Mouse (Mus musculus) testis, postnatal 14 days (tissue): Measurements from ENCODE around the gene Hnrnpd.

Source experiments
- DNase-seq: peaks from one replicate; pipeline ENCODE4 v3.0.0; 2021; ENCODE audit warnings: low spot score

Gene Hnrnpd

DNA sequence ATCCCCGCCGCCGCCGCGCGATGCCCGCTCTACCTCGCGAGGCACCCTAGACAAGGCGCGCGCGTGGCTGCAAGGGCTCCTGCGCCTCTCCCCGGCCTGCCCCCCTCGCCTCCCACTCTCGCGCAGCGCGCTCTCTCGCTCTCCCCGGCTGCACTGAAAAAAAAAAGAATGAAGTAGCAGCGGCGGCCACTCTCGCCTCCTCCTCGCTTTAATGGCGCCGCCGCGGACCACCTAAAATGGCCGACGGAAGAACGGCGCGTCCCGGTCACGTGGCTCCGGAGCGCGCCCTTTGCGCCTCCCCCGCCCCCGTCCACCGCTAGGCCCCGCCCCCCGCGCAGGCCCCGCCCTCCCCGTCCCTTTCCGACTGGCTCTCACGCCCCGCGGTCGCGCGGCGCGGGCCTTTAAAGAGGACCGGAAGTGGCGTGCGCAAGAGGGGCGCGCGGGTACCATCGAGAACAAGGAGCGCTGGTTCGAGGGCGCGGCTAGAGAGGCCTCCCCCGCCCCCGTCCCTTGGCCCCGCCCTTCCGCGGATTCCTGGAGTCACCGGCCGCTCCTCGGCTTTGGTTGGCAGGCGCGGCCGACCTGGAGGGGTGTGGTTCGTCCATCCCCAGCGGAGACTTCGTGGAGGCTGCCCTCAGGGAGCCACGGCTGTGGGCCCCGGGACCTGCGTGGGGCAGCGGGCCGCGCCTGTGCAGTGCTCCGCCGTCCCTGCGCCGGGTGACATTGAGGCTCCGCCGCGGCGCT, at the start of gene Hnrnpd, which contains the start of gene 4930524J08Rik:
Gene Hnrnpd (minus strand): TSS at position 240 of the 744 bp plus-strand sequence.
Gene 4930524J08Rik (plus strand): TSS at position 363 of the 744 bp plus-strand sequence.
- DNase-seq = peak; percentile 97

DNA sequence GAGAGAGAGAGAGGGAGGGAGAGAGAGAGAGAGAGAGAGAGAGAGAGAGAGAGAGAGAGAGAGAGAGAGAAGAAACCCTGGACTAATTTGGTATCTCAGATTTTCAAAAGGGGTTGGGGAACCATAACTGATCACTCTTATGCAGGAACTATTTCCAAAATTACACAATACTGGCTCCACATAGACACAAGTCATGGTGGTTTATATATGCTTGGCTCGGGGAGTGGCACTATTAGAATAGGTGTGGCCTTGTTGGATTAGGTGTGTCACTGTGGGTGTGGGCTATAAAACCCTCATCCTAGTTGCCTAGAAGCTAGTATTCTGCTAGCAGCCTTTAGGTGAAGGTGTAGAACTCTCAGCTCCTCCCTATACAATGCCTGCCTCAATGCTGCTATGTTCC, 46.1 kb upstream of the Hnrnpd start:
- no peak for DNase-seq

DNA sequence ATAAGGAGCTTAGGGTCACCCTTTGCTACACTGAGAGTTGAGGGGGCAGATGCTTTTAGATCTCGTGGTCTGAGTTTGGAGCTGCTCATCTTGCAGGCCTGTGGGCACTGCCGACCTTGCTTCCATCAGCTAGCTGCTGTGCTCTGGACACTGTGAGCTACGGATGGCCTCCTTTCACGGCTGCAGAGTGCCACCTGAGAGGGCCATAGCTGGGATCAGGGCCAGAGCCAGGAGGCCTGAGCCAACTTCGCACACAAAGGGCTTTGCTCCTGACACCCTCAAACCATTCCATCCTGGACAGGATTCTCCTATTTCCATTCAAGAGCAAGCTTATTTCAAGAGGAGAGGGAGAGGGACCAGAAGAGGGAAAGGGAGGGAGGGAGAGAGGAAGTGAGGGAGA, 45.7 kb upstream of the Hnrnpd start:
- no peak for DNase-seq

DNA sequence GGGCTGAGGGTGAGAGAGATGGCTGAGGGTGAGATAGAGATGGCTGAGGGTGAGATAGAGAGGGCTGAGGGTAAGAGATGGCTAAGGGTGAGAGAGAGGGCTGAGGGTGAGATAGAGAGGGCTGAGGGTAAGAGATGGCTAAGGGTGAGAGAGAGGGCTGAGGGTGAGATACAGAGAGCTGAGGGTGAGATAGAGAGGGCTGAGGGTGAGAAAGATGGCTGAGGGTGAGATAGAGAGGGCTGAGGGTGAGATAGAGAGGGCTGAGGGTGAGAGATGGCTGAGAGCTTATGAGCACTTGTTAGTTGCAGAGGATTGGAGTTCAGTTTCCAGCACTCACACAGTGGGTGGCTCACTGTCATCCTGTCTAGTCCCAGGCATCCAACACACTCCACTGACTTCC, 41.4 kb upstream of the Hnrnpd start:
- DNase-seq = no peak

DNA sequence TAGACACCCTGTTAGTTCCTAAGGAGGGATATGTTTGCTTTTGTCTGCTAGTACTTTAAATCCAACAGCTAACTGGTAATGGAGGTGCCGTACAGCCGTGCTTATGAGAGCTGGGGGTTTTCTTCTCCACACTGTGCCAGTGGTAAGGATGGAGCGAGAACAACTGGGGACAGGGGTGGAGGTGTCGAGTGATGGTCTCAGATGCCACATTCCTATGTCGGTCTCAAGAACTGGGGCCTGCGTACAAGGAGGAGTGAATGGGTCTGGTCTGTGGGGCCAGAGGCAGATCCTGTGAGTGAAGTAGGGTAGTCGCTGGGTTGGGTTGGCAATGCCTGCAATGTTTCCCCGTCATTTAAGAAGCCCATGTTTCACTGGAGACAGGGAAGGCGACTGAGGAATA, 33.9 kb upstream of the Hnrnpd start:
- no peak for DNase-seq

- DNase-seq = no peak
Observed at GRCm38 (mm10) chr5:100008485-100008884, 29.7 kb upstream of the Hnrnpd start.

- no peak for DNase-seq
Observed at GRCm38 (mm10) chr5:100007040-100007375, 28.3 kb upstream of the Hnrnpd start.

DNA sequence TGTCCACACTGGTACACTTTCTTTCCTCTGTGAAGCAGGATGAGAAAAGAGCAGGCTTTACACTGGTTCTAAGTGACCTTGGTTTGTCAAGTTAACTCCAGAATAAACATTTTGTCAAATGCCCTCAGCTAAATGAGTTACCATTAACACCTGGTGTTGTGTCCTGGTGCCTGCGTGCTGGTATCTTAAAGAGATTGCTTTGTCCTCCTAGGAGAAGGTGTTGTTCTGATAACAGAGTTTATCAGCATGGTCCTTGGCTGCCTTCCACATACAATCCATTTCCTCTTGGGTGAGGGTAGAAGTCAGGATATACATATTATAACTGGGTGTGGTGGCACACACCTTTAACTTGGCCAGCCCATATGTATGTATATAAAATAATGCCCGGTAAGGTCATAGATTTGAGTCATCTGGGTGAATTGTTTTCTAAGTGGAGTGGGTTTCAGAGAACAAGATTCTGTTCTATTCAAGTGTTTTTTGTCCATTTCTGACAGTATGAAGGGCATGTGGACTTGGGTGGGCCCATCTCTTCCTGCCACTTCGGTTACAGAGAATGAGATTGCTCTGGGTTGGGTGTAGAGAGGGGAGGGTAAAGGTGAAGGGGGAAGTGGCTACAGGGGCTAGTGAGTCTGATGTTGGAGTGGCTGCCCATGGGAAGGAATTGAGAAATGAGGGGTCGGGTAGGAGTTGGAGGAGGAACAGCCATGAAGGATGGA, 27.7 kb upstream of the Hnrnpd start:
- DNase-seq = no peak

GRCm38 (mm10) chr5:100005896-100006295, 27.2 kb upstream of the Hnrnpd start:
- no peak for DNase-seq

- DNase-seq = no peak
Observed at GRCm38 (mm10) chr5:100005431-100005830, 26.7 kb upstream of the Hnrnpd start.

DNA sequence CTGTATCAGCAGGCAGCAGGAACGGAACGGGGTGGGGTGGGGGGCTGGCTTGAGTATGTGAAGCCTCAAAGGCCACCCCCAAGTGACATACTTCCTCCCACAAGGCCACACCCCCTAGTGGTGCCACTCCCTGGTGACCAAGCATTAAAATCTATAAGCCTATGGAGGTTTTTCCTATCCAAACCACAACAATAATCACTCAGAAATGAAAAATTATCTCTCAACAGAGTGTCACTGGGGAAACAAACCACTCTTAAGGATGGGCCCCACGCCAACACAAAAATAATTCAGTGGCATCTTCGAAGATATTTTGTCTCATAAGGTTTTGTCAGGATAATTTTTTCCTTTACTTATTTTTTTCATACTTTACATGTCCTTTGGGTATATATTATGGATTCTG, 25.2 kb upstream of the Hnrnpd start:
- no peak for DNase-seq

- DNase-seq = no peak
Observed at GRCm38 (mm10) chr5:100000500-100000899, 21.8 kb upstream of the Hnrnpd start.

DNA sequence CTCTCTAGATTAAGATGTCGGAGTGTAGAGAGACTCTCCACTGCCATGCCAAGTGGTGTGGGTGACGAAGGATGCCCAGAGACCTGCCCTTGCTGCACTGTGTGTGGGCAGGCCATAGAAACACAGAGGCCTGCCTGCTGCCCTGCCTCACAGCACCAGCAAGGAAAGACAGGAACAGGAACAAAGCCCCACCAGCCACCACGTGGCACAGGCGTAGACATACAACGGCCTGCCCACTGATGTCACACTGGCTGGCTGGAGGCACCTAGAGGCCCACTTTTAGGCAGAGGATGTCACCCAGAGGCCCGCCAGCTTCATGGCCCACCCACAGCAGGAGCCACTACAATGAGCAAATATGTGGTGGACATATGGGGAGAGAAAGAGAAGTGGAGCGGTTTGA, 21.3 kb upstream of the Hnrnpd start:
- no peak for DNase-seq

DNA sequence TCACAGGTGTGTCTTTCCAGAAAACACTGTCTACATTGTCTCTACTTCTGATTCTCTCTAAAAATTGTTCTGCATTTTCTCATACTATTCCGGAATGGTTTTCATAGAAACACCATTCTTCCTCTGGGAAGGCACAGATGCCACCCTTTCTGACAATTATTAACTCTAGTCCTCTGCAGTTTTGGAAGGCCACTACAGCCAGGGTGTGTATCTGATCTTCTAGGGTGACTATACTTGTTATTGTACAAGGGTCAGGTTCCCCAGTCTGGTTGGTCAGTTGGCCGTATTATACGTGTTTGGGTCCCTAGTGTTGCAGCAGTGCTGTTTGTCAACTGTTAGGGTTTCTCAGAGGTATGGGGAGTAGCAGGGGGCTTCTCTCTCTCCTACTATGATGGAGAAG, 15.9 kb upstream of the Hnrnpd start:
- DNase-seq = no peak

GRCm38 (mm10) chr5:99994166-99994565, 15.4 kb upstream of the Hnrnpd start:
- DNase-seq = no peak

DNA sequence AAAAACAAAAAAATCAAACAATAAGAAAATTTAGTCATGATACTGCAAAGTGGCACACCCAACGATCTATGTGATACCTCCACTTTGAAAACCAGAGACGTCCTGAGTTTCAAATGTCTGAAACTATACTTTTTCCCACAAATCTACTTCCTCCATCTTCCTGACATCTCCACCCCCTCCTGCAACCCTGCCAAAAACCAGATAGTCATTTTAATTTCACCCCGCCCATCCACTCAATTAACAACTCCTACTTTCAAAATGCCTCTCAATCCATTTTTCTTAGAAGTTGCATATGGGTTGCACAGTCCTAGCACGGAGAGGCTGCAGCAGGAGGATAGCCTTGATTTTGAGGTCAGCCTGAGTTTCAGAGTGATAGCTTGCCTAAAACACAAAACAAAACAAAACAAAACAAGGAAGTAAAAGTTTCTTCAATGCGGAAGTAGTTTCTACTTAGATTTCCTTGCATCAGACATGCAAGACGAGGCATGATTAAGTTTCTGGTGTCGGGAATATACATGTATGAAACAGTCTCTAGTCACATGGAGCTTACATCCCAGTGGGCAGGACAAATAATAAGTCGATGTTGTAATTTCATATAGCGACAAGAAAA, 4.8 kb upstream of the Hnrnpd start:
- no peak for DNase-seq

GRCm38 (mm10) chr5:99977516-99978301, 1.0 kb downstream of the Hnrnpd start:
- peak; percentile 87 for DNase-seq

DNA sequence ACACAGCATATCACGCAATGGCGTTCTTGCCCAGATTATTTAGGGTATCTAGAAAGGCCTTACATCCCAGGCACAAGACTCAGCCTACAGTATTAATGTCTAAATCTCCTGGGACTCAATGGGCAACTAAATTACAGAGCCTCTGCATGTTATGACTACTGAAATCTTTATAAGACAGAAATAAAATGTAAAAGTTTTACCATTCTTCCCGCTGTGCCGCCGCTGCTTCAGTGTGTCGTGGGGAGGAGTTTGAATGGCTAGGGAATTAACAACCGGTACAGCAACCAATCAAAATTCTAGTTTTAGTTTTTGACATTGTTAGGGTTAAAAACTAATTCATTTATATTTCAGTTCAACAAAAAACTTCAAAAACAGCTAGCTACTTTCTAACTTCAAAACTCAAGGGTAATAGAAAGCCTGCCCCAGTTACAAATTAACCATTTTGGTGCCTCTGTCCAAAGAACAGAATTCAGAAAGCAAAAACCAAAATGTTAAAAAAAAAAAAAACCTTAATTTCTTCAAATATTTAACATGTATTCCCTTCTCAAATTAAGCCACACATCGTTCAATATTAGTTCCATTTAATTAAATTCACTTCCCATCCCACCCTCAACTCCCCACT, 2.3 kb downstream of the Hnrnpd start:
- no peak for DNase-seq

DNA sequence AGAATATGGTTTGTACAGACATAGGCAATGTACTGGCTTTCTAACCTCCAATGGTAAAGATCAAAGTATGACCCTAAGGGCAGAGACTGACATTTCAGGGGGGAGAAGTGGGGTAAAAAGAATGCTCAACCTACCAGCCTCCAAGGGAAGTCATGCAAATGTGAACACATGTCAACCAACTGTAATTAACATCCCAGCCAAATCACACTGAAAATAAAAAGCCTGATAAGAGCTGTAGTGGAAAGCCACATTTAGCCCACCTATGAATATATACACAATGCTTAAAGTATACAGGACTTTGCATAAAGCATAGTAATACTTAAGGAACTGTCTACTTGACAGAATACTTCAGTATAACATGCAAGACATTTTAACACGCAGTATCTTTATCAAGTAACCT, 3.0 kb downstream of the Hnrnpd start:
- no peak for DNase-seq

GRCm38 (mm10) chr5:99975061-99975460, 3.7 kb downstream of the Hnrnpd start:
- no peak for DNase-seq

DNA sequence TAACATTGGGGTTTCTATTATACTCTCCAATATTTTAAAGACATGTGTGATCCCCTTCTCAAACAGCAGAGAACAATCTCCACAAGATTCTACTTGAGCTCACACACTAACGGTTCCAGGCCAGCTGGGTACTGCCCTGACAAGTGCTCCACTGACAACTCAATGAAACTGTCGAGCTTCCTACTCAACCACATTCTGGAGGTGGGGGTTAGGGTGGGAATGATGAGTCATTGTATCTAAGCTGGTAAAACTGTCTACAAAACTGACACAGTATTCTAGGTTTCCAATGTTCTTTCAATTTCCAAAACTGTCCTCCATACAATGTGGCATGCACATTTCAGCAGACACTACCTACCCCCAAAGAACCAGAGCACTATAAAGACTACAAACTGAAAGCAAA, 4.8 kb downstream of the Hnrnpd start:
- DNase-seq = no peak

- DNase-seq = no peak
Observed at GRCm38 (mm10) chr5:99959960-99960359, 18.8 kb downstream of the Hnrnpd start.
